Mouse (Mus musculus): Measurements from ENCODE around the gene Bscl2. TPM values are rescaled to one million over a fixed set of nuclear protein-coding genes. Genes with fewer than 3 reads are reported as not detected.
A peak's percentile ranks its signal among the peaks of the same experiment; 100 is the strongest.

The Bscl2 gene
- polyA plus RNA-seq, 1 experiment from 2014 or later: 46.2 TPM

DNA sequence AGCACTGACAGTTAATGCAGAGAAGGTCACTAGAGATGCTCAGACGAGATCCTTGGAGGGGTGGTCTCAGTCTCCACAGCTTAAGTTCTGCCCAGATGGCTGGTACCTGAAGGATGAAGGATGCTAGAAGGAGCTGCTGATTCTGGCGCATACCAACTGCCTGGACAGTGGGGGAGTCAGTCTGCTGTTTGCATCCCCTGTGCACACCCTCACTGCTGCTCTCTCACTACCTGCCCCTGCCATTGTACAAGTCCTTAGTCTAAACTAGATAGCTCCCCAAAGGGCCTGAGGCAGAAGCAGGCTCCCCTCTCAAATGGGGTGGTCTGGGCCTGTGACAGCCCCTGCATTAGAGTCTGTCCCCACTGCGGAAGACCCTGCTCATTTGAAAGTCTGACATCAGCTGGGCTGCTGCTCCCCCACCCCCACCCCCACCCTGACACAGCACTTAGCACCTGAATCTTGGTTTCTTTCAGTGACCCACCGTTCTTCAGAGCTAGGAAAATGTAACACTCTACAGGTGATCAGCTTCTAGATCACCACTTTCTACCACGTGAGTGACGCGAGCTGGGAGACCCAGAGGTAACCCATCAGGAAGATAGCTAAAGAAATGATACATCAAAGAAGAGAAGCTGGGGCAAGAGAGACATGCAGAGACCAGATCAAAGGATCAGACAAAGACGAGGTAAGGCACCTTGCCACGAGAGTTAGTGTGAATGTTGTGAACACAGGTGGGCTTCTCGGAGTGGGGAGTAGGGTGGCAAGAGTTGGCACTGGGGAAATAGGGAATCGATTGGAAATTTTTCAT lies 2.0 kb downstream of the Bscl2 start, which contains the start of gene Gng3:
Gene Gng3, minus strand, starts transcription at position 92 of the 805 bp plus-strand sequence.
- Histone ChIP-seq H3K36me3 (peaks cover 33% of the 10 kb centered on the region), H3K9me3 (no peaks in the 10 kb centered on the region), H3K4me1 (peaks cover 41% of the 10 kb centered on the region), H3K4me3 (peak within 1 kb of the TSS; percentile 69), H3K27me3 (ENCODE audit: insufficient read depth, poor library complexity, severe bottlenecking) (no peaks in the 10 kb centered on the region), H3K27ac (peak within 1 kb of the TSS; percentile 98)
- no peak for DNase-seq (ENCODE audit: low spot score)
- WGBS: 43% methylated on average over 11 of the region's 11 CpGs

DNA sequence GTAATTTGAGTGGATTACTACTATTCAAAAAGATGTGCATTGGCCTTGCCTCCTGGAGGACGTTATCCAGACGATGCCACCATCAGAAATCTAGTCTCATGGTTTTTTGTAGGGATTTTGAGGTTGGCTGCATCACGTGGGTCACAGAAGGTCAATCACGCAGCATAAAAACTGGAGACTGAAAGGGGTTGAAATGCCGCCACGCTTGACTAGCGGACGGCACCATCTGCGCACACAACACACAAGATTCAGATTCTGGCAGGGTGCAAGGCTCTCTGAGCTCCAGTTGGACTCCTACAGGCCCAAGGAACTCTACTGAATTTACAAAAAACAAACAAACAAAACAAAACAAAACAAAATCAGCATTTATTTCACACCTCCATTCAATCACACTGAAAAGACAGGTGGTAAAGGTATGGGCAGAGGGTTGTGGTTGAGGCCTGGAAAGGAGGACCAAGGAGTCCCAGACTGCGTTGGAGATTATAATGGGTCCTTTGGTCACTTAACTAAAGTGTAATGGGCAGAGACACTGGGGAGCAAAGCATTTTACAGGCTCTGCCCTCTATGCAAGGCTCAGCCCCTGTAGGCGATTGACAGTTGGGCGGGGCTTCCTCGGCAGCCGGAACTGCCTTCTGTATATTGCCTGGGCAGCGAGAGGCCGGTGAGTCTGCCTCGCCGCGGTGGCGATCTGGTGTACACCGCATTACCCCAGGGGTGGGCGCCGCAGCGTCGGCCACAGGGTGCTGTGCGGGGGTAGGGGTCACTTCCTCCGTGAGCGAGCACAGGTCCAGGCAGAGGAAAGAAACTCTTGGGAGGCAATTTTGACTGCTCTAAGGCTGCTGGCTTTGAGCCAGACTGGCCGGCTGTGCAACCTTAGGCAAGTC lies 2.9 kb downstream of the Bscl2 start:
- H3K27ac ChIP-seq: peak overlapping the region; percentile 85
- DNase-seq (ENCODE audit: low spot score): peak; percentile 92

DNA sequence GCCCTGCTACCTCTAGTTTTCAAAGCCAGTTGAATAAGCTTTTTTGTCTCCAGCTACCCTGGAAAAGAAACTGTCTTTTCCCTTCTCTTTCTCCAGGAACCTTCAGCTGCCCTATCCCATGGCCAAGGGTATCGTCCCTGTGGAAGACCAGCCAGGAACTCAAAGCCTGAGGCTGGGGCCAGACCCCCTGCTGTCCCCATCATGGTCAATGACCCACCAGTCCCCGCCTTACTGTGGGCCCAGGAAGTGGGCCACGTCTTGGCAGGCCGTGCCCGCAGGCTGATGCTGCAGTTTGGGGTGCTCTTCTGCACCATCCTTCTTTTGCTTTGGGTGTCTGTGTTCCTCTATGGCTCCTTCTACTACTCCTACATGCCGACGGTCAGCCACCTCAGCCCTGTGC lies 3.7 kb downstream of the Bscl2 start:
- peak overlapping the region; percentile 60 for H3K4me3 ChIP-seq
- no peaks in the 10 kb centered on the region for H3K9me3 ChIP-seq
- peaks cover 22% of the 10 kb centered on the region for H3K36me3 ChIP-seq
- 88% methylated on average over 7 of the region's 7 CpGs for WGBS
- H3K27ac ChIP-seq: peak overlapping the region; percentile 85; the same call in 1 of the 2 replicates
- peaks cover 41% of the 10 kb centered on the region for H3K4me1 ChIP-seq
- no peaks in the 10 kb centered on the region for H3K27me3 ChIP-seq (ENCODE audit: insufficient read depth, poor library complexity, severe bottlenecking)
- DNase-seq (ENCODE audit: low spot score): no peak

More for the DNA sequence above, 2.9 kb downstream of the Bscl2 start:
- peaks cover 41% of the 10 kb centered on the region for H3K4me1 ChIP-seq
- 24% methylated on average over 29 of the region's 29 CpGs for WGBS
- H3K4me3 ChIP-seq: peak overlapping the region; percentile 60
- peaks cover 24% of the 10 kb centered on the region for H3K36me3 ChIP-seq
- H3K9me3 ChIP-seq: no peaks in the 10 kb centered on the region
- no peaks in the 10 kb centered on the region for H3K27me3 ChIP-seq (ENCODE audit: insufficient read depth, poor library complexity, severe bottlenecking)

DNA sequence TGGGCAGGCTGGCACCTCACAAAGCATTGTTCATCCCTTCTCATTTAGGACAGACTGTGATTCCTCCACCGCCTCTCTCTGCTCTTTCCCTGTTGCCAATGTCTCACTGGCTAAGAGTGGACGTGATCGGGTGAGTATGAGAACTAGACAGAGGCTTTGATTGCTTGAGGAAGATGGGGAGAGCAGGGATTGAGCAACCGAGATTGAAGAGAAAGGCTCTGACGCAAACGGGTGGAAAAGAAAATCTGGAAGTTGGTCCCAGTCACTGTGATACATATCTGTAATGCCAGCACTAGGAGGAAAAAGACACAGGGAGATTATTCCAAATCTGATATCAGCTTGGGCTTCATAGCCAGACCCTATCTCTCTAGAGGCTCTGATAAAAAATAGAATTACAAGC lies 5.7 kb downstream of the Bscl2 start:
- no peaks in the 10 kb centered on the region for H3K27me3 ChIP-seq (ENCODE audit: insufficient read depth, poor library complexity, severe bottlenecking)
- H3K4me1 ChIP-seq: peaks cover 33% of the 10 kb centered on the region
- no peak for DNase-seq (ENCODE audit: low spot score)
- H3K36me3 ChIP-seq: peaks cover 38% of the 10 kb centered on the region
- H3K9me3 ChIP-seq: no peaks in the 10 kb centered on the region
- no peak overlapping the region for H3K4me3 ChIP-seq
- no peak overlapping the region for H3K27ac ChIP-seq
- 85% methylated on average over 6 of the region's 6 CpGs for WGBS

DNA sequence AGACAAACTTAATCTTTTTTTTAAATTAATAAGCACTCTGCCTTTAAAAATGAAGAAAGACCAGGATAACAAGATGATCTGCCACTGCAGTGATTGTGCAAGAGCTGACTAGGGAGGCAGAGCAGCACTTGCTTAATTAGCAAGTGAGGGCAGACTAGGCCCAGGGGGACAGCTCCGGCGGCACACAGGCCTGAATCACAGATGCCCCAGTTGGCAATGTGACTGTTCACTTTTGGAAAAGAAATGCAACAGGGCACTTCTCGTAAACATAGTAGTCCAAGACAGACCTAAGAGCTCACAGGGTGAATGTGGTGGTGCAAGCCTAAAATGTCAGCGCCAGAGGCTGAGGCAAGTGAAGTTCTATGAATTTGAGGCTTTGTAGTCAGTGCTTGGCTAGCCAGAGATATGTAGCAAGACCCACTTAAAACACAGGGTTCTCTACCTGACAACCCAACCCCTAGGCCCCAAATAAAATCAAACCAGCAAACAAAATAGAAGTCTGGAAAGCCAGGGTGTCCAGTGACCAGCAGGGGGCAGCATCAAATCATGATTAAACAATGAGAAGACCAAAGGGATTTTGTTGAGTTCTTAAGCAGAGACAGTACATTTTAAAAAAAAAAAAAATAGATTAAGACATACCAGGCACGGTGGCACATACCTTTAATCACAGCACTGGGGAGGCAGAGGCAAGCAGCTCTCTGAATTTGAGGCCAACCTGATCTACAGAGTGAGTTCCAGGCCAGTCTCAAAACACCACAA lies 7.3 kb downstream of the Bscl2 start:
- WGBS: 58% methylated on average over 5 of the region's 5 CpGs
- no peaks in the 10 kb centered on the region for H3K9me3 ChIP-seq
- no peak overlapping the region for H3K4me3 ChIP-seq
- peaks cover 45% of the 10 kb centered on the region for H3K36me3 ChIP-seq
- no peak overlapping the region for H3K27ac ChIP-seq
- no peaks in the 10 kb centered on the region for H3K27me3 ChIP-seq (ENCODE audit: insufficient read depth, poor library complexity, severe bottlenecking)
- peaks cover 18% of the 10 kb centered on the region for H3K4me1 ChIP-seq
- DNase-seq (ENCODE audit: low spot score): no peak

DNA sequence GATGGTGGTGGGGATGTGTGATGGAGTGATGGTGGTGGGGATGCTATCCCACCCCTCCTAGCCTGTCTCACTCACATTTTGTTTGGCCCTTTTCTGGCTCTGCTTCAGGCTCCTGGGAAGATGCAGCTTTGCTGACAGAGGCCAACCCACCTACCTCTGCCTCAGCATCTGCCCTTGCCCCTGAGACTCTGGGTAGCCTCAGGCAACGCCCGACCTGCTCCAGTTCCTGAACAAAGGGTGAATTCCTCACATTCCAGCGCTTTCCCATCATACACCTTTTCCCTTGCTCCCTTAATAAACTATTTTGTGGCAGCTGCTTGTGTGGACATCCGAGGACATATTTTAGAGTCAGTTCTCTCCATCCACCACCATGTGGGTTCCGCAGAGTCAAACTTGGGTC lies 11.1 kb downstream of the Bscl2 start:
- Histone ChIP-seq H3K4me3 (no peak overlapping the region), H3K36me3 (peaks cover 31% of the 10 kb centered on the region), H3K27ac (no peak overlapping the region), H3K4me1 (peaks cover 17% of the 10 kb centered on the region), H3K27me3 (ENCODE audit: insufficient read depth, poor library complexity, severe bottlenecking) (no peaks in the 10 kb centered on the region), H3K9me3 (no peaks in the 10 kb centered on the region)
- no peak for DNase-seq (ENCODE audit: low spot score)
- WGBS: 78% methylated on average over 5 of the region's 5 CpGs

DNA sequence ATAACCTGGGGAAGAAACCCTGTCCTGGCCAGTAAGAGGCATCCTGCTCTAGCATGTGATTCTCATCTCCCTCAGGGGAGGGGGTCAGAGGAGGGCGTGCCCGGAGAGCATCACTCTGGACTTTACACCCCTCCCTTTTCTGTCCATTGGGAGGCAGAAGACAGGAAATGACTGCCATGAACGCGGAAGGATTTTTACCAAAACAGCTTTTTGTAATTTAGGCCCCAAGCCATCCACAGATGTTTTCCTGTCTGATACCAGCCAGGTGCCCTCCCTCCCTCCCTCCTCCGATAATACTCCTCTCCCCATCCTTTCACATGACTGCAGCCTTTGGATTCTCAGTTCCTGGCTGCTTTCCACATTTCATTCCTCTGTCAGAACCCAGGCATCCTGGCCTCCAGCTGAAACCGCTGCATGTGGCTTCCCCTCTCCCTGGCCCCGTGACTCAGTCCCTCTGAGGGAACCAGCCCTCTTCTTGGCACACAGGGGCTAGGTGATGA lies 13.2 kb downstream of the Bscl2 start, which contains the start of gene Lrrn4cl:
Gene Lrrn4cl, plus strand, starts transcription at position 367 of the 500 bp plus-strand sequence.
- Histone ChIP-seq H3K36me3 (peaks cover 31% of the 10 kb centered on the region), H3K4me1 (peaks cover 17% of the 10 kb centered on the region), H3K9me3 (no peaks in the 10 kb centered on the region), H3K4me3 (peak within 1 kb of the TSS; percentile 3; the same call in 1 of the 2 replicates), H3K27me3 (ENCODE audit: insufficient read depth, poor library complexity, severe bottlenecking) (no peaks in the 10 kb centered on the region), H3K27ac (peak within 1 kb of the TSS; percentile 76)
- WGBS: 35% methylated on average over 7 of the region's 7 CpGs
- no peak for DNase-seq (ENCODE audit: low spot score)

DNA sequence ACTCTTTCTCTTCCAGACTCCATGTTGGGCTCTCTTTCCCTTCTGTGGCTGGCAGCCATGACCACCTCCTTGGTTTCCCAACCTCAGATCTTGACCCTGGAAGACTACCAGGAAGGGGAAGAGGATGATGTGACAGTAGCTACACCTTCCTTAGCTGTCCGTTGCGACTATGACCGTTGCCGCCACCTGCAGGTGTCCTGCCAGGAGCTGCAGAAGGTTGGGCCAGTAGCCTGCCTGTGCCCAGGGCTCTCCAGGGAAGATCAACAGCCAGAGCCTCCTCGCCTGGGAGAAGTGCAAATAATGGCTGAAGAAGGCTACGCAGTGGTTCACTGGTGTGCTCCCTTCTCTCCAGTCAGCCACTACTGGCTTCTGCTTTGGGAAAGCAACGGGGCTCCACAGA lies 14.4 kb downstream of the Bscl2 start:
- Histone ChIP-seq H3K27ac (no peak overlapping the region), H3K9me3 (no peaks in the 10 kb centered on the region), H3K27me3 (ENCODE audit: insufficient read depth, poor library complexity, severe bottlenecking) (no peaks in the 10 kb centered on the region), H3K4me3 (no peak overlapping the region), H3K36me3 (peaks cover 19% of the 10 kb centered on the region), H3K4me1 (peaks cover 17% of the 10 kb centered on the region)
- DNase-seq (ENCODE audit: low spot score): no peak
- 43% methylated on average over 7 of the region's 7 CpGs for WGBS

DNA sequence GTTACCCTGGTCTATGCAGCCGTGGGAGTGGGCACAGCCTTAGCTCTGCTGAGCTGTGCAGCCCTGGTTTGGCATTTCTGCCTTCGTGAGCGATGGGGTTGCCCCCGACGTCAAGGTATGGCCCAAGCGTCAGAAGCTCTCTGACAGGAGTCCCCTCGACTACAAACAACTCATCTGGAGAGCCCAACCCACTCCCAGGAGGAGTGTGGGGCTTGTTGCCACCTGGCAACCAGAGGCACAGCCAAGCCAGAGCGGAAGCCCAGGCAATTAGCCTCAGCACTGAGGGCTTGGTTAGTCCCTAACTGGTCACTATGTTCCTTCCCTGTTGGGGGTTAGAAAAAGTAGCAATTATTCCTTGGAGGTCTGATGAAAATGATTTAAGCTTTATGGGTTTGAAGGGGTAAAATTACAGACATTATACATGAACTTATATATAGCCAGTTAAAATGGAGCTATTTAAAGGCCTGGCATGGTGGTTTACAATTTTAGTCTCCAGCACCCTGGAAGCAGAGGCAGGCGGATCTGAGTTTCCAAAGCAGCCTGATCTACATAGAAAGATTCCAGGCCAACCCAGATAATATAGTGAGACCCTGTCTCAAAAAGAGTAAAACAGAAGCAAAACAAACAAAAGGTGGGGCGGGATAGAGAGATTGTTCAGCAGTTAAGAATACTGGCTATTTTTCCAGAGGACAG lies 15.1 kb downstream of the Bscl2 start:
- H3K4me1 ChIP-seq: peaks cover 17% of the 10 kb centered on the region
- no peaks in the 10 kb centered on the region for H3K27me3 ChIP-seq (ENCODE audit: insufficient read depth, poor library complexity, severe bottlenecking)
- WGBS: 56% methylated on average over 10 of the region's 10 CpGs
- DNase-seq (ENCODE audit: low spot score): no peak
- H3K4me3 ChIP-seq: no peak overlapping the region
- H3K9me3 ChIP-seq: no peaks in the 10 kb centered on the region
- H3K36me3 ChIP-seq: peaks cover 12% of the 10 kb centered on the region
- H3K27ac ChIP-seq: no peak overlapping the region

DNA sequence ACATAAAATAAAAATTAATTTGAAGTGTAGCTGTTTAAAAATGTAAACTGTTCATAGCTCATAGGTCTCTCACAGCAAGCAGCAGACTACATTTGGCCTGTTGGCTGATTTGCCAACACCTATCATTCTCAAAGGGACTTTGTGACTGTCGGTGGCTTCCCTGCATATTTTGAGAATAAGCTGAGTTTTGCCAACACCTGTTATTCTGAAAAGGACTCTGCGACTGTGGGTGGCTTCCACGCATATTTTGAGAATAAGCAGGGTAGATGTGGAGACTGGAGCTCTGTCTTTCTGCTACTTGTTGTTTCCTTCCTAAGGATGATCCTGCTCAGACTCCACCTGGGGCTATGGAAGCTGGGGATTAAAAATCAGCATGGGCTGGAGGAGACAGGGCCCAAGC lies 15.8 kb downstream of the Bscl2 start:
- 0 out of 2 replicates have a peak, but pooled peaks cover 5% of the 10 kb centered on the region for H3K36me3 ChIP-seq
- H3K9me3 ChIP-seq: no peaks in the 10 kb centered on the region
- 82% methylated on average over 3 of the region's 3 CpGs for WGBS
- no peak for DNase-seq (ENCODE audit: low spot score)
- no peak overlapping the region for H3K4me3 ChIP-seq
- H3K4me1 ChIP-seq: peaks cover 17% of the 10 kb centered on the region
- no peaks in the 10 kb centered on the region for H3K27me3 ChIP-seq (ENCODE audit: insufficient read depth, poor library complexity, severe bottlenecking)
- H3K27ac ChIP-seq: no peak overlapping the region

DNA sequence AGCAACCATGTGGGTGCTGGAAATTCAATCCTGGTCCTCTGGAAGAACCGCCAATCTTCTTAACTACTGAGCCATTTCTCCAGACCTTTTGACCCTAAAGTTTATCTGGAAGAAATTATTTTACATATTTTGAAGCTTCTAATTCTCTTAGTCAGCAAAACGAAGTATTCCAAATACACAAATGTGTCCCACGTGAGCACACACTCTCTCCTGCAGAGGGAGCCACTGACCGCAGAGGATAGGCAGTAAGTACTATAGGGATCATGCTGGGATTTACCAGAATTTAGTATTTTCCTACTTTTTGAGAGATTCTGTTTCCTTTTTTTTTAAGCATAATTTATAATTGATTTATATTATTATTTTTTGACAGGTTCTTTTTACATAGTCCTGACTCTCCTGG lies 20.4 kb downstream of the Bscl2 start:
- no peaks in the 10 kb centered on the region for H3K9me3 ChIP-seq
- H3K27ac ChIP-seq: no peak overlapping the region
- DNase-seq (ENCODE audit: low spot score): no peak
- no peaks in the 10 kb centered on the region for H3K4me1 ChIP-seq
- no peaks in the 10 kb centered on the region for H3K27me3 ChIP-seq (ENCODE audit: insufficient read depth, poor library complexity, severe bottlenecking)
- H3K4me3 ChIP-seq: no peak overlapping the region
- H3K36me3 ChIP-seq: no peaks in the 10 kb centered on the region
- WGBS: 40% methylated on average over 4 of the region's 4 CpGs

DNA sequence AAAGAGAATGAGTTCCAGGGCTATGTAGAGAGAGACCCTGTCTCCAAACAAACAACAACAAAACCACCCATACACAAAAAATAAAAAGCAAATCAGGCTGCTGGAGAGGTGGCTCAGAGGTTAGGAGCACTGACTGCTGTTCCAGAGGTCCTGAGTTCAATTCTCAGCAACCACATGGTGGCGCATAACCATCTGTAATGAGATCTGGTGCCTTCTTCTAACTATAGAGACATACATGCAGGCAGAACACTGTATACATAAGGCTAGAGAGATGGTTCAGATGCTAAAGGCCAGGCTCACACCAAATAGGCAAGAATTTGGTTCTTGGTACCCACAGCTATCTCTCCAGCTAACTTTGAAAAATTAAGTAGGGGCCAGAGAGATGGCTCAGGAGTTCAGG lies 21.8 kb downstream of the Bscl2 start:
- no peak for DNase-seq (ENCODE audit: low spot score)
- no peaks in the 10 kb centered on the region for H3K4me1 ChIP-seq
- WGBS: 13% methylated on average over 1 of the region's 1 CpGs

More for the DNA sequence above, 21.8 kb downstream of the Bscl2 start:
- no peaks in the 10 kb centered on the region for H3K27me3 ChIP-seq (ENCODE audit: insufficient read depth, poor library complexity, severe bottlenecking)
- no peak overlapping the region for H3K27ac ChIP-seq
- no peak overlapping the region for H3K4me3 ChIP-seq
- no peaks in the 10 kb centered on the region for H3K36me3 ChIP-seq
- H3K9me3 ChIP-seq: no peaks in the 10 kb centered on the region

Data from heart, embryonic 10.5 days (tissue).